Mouse (Mus musculus) stomach, embryonic 14.5 days (tissue): ENCODE measurements around the gene Kantr. TPM values are rescaled to one million over a fixed set of nuclear protein-coding genes. Genes with fewer than 3 reads are reported as not detected.
A peak's percentile ranks its signal among the peaks of the same experiment; 100 is the strongest.
"Not testable (repeated sequence)": the region's sequence is repeated elsewhere in the genome, so short reads cannot be mapped to it uniquely, and the experiment has no call there.

Experiments used
- ATAC-seq: fragments of 200-750 bp; cut with Nextera tagmentation; 2 replicates; pipeline ENCODE4 v1.8.0; 2017; ENCODE audit warnings: low read depth, moderate TSS enrichment; ENCODE audit not compliant: insufficient number of reproducible peaks, insufficient read depth, low FRiP score
- H3K27ac ChIP-seq: fragments of 300-500 bp; sonication (generic); 2 replicates; pipeline ENCODE4 v1.5.1; 2014; ENCODE audit warnings: mild to moderate bottlenecking, low read length, moderate library complexity, mixed read lengths
- H3K27me3 ChIP-seq: fragments of 300-500 bp; sonication (generic); 2 replicates; pipeline ENCODE4 v1.6.1; 2014; ENCODE audit warnings: low read length, control low read depth, mixed read lengths; ENCODE audit not compliant: control insufficient read depth, insufficient read depth
- H3K36me3 ChIP-seq: fragments of 300-500 bp; sonication (generic); 2 replicates; pipeline ENCODE4 v1.6.1; 2014; ENCODE audit warnings: mild to moderate bottlenecking, control low read depth, low read length, moderate library complexity, mixed read lengths; ENCODE audit not compliant: control insufficient read depth, insufficient read depth
- H3K4me1 ChIP-seq: fragments of 300-500 bp; sonication (generic); 2 replicates; pipeline ENCODE4 v1.6.1; 2014; ENCODE audit warnings: low read length, control low read depth, mixed read lengths; ENCODE audit not compliant: control insufficient read depth, insufficient read depth
- H3K4me2 ChIP-seq: fragments of 300-500 bp; sonication (generic); replicated peaks from 2 replicates; pipeline ENCODE4 v1.6.1; 2014; ENCODE audit warnings: low read depth, low read length, control low read depth
- H3K4me3 ChIP-seq: fragments of 300-500 bp; sonication (generic); 2 replicates; pipeline ENCODE4 v1.5.1; 2014; ENCODE audit warnings: low read depth, low read length, control low read depth
- H3K9ac ChIP-seq: fragments of 300-500 bp; sonication (generic); replicated peaks from 2 replicates; pipeline ENCODE4 v1.6.1; 2014; ENCODE audit warnings: low read depth, mild to moderate bottlenecking, control low read depth, low read length, moderate library complexity, mixed read lengths
- H3K9me3 ChIP-seq: fragments of 300-500 bp; sonication (generic); 2 replicates; pipeline ENCODE4 v1.6.1; 2016; ENCODE audit warnings: low read depth, low read length, control low read depth; ENCODE audit not compliant: control insufficient read depth
- WGBS: fragments of 180-500 bp; shearing (Covaris S2); extraction: QIAGEN DNeasy Blood & Tissue Kit; methylation state at CpG from one replicate; pipeline ENCODE4 v1.1.7; 2014; 5-methylcytosine and 5-hydroxymethylcytosine counted together
- polyA plus RNA-seq: library from polyadenylated mRNA; unstranded; fragments of >200 nt; fragmentation: Nextera tagmentation; extraction: Ambion mirVana; gene quantifications from 2 replicates; pipeline ENCODE4 v1.2.1, GENCODE M21; 2014

Gene Kantr
- polyA plus RNA-seq, 1 experiment from 2014 or later = 25.9 TPM

DNA sequence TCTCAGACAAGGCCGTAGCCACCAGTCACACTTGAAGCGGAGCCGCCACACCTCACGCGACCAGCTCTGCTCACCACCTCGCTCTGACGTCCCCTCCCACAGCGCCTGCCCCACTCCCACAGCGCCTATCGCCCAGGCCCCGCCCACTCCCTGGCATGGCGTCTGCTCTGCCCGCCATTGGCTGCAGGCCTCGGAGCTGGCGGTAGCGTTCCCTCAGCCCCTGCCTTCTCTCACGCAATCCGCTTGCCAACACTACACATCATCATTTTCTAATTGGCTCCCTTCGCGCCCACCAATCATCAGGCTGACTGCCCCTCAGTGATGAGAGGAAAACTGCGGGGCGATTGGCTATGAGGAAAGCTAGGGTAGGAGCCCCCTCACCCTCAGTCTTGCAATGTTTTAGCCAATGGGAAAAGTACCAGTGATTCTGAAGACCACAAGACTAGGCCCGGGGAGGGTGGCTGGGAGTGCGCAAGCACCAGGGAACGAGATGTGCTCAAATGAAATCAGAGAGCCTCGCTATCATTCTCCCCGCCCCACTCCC is 15.1 kb upstream of the Kantr start, which contains the start of gene Tspyl2:
Gene Tspyl2 (minus strand): TSS at position 68 of the 544 bp plus-strand sequence.
- no peaks in the 10 kb centered on the region for H3K27me3 ChIP-seq
- ATAC-seq = peak; percentile 97

DNA sequence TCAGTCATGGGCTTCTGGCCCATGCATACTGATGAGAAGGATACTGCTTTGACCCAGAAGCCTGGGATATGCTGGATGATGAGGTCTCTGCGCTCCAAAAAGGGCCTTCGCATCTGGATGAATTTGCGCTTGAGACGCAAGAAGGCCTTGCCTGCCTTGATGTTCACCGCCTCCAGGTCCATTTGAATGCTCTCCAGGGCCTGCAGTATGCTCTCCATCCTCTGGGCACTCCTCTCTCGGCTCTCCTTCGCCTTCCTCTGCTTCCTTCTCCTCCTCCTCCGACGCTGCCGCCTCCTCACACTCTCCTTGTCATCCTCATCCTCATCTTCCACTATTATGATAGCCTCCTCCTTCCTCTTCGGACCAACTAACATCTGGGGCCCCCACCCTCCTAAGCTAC is 14.2 kb upstream of the Kantr start:
- no peaks in the 10 kb centered on the region for H3K9me3 ChIP-seq
- H3K27me3 ChIP-seq = no peaks in the 10 kb centered on the region
- peak overlapping the region; percentile 45 for H3K4me2 ChIP-seq
- peak overlapping the region; percentile 72 for H3K9ac ChIP-seq
- H3K4me3 ChIP-seq = peak overlapping the region; percentile 51
- WGBS = 35% methylated on average over 11 of the region's 11 CpGs
- no peaks in the 10 kb centered on the region for H3K4me1 ChIP-seq
- 0 out of 2 replicates have a peak overlapping the region, but pooled peaks have one; percentile 44 for H3K27ac ChIP-seq
- no peaks in the 10 kb centered on the region for H3K36me3 ChIP-seq
- ATAC-seq = no peak

More for the DNA sequence above, 15.1 kb upstream of the Kantr start, which contains the start of gene Tspyl2:
- H3K9me3 ChIP-seq = no peaks in the 10 kb centered on the region
- no peaks in the 10 kb centered on the region; the same call in 1 of the 2 replicates for H3K36me3 ChIP-seq
- 10% methylated on average over 25 of the region's 27 CpGs for WGBS
- peak within 1 kb of the TSS; percentile 82 for H3K27ac ChIP-seq
- H3K4me3 ChIP-seq = peak within 1 kb of the TSS; percentile 51
- no peaks in the 10 kb centered on the region for H3K4me1 ChIP-seq
- peak within 1 kb of the TSS; percentile 72 for H3K9ac ChIP-seq
- peak within 1 kb of the TSS; percentile 45 for H3K4me2 ChIP-seq

DNA sequence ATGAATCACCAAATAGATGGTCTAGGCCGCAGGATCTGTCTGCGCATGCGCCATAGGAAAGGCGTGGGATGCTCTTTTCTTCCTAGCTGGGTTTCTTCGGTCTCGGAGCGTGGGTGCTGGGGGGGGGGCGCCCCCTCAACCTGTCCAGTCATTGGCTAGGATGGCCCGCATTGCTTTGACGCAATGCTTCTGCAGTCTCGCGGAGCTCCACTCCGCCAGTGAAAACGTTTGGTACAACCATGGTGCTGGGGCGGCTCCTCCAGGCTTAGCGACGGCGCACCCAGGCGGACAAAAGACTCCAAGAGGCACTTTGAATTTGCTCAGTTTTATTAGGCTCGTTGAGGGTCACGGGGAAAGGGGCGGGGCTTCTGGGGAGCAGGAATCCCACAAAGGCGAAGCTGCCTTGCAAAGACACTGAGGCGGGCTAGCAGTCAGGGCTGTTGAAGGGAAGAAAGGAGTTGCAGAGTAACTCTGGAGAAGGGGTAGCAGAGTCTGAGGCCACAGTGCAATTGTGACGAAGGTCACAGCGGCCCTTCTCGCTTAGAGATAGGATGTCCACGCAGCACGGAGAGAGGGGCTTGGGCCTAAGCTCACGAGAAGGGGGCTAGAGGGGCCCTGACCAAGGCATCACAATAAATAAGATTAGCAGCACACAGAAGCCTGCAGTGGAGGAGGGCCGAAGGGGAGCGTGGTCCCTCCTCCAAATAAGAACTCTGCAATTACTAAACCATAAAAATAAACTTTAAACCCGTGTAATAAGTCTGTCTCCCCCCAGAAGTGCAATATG is 9.4 kb upstream of the Kantr start:
- Histone ChIP-seq H3K9ac (peak overlapping the region; percentile 38; the same call in 1 of the 2 replicates), H3K27me3 (no peaks in the 10 kb centered on the region), H3K9me3 (no peaks in the 10 kb centered on the region), H3K36me3 (no peaks in the 10 kb centered on the region), H3K4me2 (peak overlapping the region; percentile 43), H3K4me1 (no peaks in the 10 kb centered on the region), H3K4me3 (peak overlapping the region; percentile 21), H3K27ac (peak overlapping the region; percentile 94)
- peak; percentile 98 for ATAC-seq
- 11% methylated on average over 33 of the region's 33 CpGs for WGBS

DNA sequence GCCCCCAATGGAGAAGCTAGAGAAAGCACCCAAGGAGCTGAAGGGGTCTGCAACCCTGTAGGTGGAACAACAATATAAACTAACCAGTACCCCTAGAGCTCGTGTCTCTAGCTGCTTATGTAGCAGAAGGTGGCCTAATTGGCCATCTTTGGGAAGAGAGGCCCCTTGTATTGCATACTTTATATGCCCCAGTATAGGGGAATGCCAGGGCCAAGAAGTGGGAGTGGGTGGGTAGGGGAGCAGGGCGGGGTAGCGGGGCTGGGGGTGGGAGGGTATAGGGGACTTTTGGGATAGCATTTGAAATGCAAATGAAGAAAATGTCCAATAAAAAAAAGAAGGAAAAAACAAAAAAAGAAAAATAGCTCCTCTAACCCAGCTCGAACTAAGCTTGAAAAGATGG is 8.8 kb upstream of the Kantr start:
- H3K4me1 ChIP-seq, H3K27ac ChIP-seq, H3K4me3 ChIP-seq, ATAC-seq, H3K9me3 ChIP-seq, H3K9ac ChIP-seq, H3K27me3 ChIP-seq, H3K36me3 ChIP-seq: not testable (repeated sequence)
- 62% methylated on average over 4 of the region's 4 CpGs for WGBS
- H3K4me2 ChIP-seq = 0 out of 2 replicates have a peak overlapping the region, but pooled peaks have one; percentile 5

DNA sequence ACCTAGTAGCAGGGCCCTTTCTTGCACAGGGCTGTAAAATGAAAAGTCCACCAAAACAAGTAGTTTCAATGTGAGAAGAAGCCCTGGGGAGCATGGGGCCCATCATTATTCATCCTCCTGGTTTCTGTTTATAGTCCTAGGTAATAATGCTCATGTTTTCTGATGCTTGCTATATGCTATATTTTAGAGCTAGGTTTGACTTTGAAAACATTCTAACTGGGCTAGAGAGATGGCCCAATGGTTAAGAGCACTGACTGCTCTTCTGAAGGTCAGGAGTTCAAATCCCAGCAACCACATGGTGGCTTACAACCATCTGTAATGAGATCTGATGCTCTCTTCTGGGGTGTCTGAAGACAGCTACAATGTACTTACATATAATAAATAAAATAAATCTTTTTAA is 2.1 kb upstream of the Kantr start:
- H3K9ac ChIP-seq, H3K9me3 ChIP-seq, H3K27ac ChIP-seq, H3K27me3 ChIP-seq, H3K36me3 ChIP-seq, ATAC-seq, H3K4me3 ChIP-seq, H3K4me2 ChIP-seq, H3K4me1 ChIP-seq: not testable (repeated sequence)

DNA sequence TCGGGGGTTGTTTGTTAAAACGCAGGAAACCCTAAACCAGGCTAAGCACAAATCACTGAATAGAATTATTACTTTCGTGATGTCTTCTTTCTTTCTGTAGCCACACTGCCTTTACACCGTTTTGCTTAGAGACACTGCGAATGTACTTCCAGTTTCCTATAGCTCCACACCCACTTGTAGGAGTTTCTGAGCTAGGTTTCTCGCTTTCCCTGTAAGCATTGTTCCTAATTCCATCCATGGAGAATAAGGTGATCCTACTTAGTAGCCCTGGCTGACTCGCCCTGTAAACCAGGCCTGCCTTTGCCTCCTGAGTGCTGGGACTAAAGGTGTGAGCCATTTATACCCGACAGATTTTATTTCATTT is 376 bp upstream of the Kantr start:
- 0 out of 2 replicates have a peak overlapping the region, but pooled peaks have one; percentile 6 for H3K27ac ChIP-seq
- 26% methylated on average over 8 of the region's 8 CpGs for WGBS
- H3K9ac ChIP-seq = no peak overlapping the region
- no peaks in the 10 kb centered on the region for H3K36me3 ChIP-seq
- no peaks in the 10 kb centered on the region for H3K4me1 ChIP-seq
- no peaks in the 10 kb centered on the region for H3K27me3 ChIP-seq
- H3K4me2 ChIP-seq = peak overlapping the region; percentile 35
- no peaks in the 10 kb centered on the region for H3K9me3 ChIP-seq
- peak overlapping the region; percentile 44 for H3K4me3 ChIP-seq
- ATAC-seq = no peak; the same call in 1 of the 2 replicates

DNA sequence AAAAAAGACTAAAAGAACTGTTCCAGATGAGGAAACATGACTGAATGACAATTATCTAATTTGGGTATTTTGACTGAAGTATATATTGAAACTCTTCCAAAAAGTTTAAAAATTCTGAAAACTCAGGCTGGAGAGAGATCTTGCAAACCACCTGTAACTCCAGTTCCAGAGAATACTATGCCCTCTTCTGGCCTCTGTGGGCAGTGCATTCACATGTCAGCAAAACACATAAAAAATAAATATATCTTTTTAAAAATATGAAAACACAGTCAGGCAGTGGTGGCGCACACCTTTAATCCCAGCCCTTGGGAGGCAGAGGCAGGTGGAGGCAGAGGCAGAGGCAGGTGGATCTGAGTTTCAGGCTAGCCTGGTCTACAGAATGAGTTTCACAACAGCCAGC is 3.7 kb downstream of the Kantr start:
- 96% methylated on average over 1 of the region's 1 CpGs for WGBS
- no peak for ATAC-seq
- no peak overlapping the region for H3K27ac ChIP-seq

DNA sequence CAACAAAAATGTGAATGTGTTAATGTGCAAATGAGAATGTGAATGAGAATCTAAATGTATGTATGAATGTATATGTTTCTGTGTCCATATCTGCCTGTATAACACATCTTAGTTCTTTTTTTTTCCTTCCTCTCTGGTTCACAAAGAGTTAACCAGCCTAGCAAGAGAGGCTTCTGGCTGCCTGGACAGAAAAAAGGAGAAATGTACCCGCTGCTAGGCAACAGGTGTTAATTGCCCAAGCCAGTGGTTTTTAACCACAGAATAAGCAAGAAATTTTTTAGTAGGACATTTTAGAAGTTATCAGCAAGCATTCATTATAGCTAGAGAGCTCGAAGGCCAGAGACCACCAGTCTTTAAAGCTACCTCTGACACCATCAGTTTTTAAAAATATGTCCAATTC is 4.5 kb downstream of the Kantr start:
- H3K4me2 ChIP-seq = no peak overlapping the region
- no peak overlapping the region for H3K27ac ChIP-seq
- no peaks in the 10 kb centered on the region for H3K4me1 ChIP-seq
- ATAC-seq = no peak
- no peak overlapping the region for H3K4me3 ChIP-seq
- no peaks in the 10 kb centered on the region for H3K27me3 ChIP-seq
- no peak overlapping the region for H3K9ac ChIP-seq
- H3K9me3 ChIP-seq = no peaks in the 10 kb centered on the region
- 45% methylated on average over 2 of the region's 2 CpGs for WGBS
- H3K36me3 ChIP-seq = no peaks in the 10 kb centered on the region

More for the DNA sequence above, 3.7 kb downstream of the Kantr start:
- Histone ChIP-seq H3K4me1 (no peaks in the 10 kb centered on the region), H3K9me3 (no peaks in the 10 kb centered on the region), H3K4me2 (no peak overlapping the region), H3K36me3 (no peaks in the 10 kb centered on the region), H3K9ac (no peak overlapping the region), H3K4me3 (no peak overlapping the region), H3K27me3 (no peaks in the 10 kb centered on the region)
